Mouse (Mus musculus): Measurements from ENCODE around the gene Plekhg6.

Plekhg6 gene

DNA sequence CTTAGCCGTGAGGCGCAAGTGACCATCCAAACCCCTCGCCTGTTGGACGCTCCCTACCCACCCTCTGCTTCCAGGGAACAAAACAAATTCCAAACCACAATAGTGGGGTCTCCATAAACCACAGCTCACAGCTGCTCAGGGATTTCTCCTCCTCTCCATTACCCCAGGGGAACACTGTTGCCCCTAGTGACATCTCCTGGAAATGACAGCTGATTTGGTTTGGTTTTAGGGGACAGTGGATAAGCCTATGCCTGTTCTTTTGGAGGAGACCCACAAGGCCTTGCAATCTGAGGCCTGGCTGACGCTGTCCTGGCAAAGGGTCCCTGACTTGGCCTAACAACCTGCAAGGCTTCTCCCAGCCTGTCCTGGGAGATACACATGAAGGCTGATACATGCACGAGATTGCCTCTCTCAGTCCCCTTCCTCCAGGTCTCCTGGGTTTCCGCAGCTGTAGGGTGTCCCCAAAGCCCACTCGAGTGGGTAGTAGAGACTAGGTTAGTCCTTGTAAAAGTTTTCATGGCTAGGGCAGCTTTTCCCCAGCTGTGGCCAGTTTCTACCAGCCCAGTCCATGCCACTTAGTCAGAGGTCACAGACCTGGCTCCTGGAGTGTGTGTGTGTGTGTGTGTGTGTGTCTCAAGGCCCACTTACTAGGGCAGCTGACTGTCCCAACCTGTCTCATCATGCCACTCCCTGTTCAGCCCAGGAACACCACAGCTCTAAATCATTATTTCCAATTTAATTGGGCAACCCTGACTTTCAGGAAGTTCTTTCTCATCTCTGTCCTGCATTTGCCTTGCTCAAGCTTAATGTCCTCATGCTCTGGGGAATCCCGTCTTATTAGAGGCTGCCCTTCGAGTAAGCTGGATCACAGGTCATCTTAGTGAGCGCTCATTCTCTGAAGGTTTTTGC, 4.7 kb upstream of the Plekhg6 start:
- DNase-seq (ENCODE audit: low spot score): no peak

DNA sequence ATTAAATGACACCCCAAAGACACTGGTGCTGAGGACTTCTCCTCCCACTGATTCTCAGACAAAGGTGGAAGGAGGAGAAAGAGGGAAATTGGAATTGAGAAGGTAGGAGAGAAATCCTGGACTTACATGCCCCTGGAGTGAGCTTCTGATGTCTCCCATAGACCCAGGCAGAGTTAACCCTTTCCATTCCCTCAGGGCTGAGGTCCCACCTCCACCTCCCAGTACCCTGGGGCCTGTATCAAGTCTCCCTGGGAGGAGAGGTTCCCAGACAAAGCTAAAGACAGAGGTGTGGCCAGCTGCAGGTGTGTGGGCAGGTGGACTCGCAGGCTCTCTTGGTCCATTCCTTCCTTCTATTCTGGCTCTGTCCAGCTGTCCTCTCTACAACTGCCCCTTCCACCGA, 1.4 kb upstream of the Plekhg6 start:
- DNase-seq (ENCODE audit: low spot score): no peak

DNA sequence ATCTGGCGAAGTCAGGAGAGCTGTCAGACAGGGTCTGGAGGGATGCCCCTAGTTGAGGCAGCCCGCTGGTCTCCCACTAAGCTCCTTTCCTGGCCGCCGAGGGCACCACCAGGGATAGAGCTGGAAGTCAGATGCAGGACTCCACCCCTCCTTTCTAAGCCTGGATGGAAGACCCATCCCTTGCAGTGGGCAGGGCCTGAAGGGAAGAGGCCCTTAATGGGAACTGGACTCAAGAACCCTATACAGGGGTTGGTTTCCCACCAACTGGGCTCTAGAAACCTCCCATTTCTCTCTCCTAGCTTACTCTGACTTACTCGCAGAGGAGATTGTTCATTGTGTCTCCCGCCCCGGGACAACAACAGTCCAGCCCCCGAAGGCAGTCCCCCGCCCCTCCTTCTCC, 812 bp downstream of the Plekhg6 start:
- no peak for DNase-seq (ENCODE audit: low spot score)

DNA sequence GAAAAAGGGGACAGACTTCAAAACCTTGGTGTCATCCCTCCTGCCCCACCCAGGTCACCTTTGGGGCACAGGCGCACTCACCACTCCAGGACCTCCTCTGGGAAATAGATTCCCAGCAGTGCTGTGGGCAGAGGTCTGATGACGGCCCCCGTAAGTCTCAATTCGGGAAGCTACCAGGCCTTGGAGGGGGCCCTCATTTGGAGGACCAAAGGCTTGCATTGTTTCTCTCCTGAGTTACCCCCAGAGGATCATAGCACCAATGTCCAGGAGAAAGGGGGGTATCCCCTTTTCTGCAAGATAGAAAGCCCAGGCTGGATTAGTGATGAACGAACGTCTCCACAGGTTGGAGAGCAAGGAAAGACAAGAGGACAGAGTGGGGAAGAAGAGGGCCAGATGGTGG, 2.0 kb downstream of the Plekhg6 start:
- no peak for DNase-seq (ENCODE audit: low spot score)

DNA sequence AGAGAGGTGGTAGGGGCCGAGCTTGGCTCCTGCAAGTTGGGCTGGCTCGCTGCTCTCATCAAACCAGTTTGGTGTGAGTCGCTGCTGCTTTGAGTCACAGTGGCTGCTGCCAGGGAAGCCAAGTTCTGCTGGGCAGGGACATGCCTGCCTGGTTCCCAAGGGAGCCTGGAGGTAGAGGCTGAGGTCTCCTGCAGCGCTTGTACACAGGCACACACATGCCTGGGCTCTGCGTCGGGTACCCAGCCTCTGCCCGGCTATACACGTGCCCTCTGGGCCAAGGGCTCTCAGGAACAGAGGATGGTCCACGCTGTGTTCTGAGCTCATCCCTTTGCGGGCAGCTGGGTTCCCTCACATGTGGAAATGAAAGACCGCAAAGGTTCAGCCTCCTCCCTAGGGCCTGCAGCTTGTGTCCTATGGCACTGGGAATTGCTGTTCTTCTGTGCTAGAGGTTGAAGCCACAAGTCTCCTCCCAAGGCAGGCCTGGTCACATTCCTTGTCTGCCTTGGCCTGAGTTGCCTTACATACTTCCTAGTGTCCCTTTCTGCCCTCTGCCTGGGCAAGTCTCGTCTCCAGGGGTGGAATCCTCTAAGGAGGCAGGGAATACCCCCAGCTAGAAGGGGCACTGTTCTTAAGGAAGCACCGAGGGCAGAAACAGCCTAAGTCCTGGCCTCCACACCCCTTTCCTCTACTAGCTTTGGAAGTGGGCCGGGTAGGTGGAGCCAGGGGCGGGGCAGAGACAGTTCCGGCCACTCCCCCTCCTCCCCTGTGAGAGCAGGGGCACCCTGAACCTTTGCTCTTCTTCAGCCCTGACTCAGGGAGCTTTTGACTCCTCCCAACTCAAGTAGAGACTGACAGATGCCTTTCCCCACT, 2.8 kb downstream of the Plekhg6 start:
- DNase-seq (ENCODE audit: low spot score): no peak

DNA sequence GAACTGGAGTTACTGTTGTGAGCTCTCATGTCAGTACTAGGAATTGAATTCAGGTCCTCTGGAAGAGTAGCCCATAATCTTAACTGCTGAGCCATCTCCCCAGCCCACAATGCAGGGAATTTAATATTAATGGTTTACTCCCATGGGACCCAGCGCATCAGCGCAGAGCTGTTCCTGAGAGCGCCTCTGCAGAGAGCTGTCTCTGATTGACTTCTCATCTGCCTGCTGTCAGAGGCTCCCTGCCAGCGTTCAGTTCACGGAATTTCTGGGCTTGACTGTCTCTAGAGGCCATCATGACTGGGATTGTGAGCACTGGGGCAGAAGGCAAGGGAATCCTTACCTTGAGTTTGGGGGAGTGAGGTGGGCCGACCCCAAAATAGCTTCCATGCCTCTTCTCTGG, 3.6 kb downstream of the Plekhg6 start:
- DNase-seq (ENCODE audit: low spot score): no peak

DNA sequence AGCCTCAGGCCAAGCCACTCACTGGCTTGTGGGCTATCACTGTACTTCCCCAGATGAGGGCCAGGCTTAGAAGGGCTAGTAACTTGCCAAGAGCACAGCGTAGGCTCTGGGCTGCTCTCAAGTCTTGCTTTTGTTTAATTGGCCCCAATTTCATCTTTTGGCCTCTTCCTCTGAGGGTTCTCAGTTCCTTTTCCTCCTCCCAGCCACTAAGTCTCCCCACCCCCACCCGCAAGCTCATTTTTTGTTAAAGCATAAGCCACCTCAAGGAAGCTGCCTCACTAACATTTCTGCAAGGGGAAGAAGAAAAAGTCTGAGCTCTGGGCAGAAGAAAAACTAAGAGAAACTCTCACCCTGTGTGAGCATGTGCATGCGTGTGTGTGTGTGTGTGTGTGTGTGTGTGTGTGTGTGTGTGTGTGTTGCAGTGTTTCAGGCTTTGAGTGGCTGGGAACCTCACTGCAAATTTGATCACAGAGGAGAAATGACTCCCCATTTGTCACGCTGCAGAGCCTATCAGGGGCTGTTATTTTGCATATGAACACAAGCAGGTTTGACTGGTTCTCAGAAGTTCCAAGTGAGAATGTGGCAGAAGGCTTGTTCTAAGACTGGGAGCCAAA, 12.7 kb downstream of the Plekhg6 start:
- DNase-seq (ENCODE audit: low spot score): no peak

DNA sequence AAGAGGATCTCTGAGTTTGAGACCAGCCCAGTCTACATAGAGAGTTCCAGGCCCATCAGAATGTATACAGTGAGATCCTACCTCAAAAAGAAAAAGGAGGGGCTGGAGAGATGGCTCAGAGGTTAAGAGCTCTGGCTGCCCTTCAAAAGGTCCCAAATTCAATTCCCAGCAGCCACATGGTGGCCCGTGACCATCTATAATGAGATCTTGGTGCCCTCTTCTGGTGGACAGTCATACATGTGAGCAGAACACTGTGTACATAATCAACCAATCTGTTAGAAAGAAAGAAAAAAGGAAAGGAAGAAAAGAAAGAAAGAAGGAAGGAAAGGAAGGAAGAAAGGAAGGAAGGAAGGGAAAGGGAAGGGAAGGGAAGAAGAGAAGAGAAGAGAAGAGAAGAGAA, 14.5 kb downstream of the Plekhg6 start:
- DNase-seq (ENCODE audit: low spot score): no peak

DNA sequence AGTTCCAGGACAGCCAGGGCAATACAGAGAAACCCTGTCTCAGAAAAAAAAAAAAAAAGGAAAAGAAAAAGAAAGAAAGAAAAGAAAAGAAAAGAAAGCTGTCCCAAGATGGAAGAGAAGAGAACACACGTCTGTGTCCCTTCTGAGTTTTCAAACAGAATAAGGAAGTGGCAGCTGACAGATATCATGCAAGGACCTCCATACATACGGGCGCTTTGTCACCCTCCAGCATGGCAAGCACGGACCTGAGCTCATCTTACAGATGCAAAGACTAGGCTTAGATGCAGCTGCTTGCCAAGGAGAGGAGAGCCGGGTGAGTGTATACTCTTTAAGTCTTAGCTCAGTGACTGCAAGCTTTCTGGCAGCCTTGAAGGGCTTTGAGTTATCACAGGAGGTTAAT, 15.1 kb downstream of the Plekhg6 start:
- no peak for DNase-seq (ENCODE audit: low spot score)

DNA sequence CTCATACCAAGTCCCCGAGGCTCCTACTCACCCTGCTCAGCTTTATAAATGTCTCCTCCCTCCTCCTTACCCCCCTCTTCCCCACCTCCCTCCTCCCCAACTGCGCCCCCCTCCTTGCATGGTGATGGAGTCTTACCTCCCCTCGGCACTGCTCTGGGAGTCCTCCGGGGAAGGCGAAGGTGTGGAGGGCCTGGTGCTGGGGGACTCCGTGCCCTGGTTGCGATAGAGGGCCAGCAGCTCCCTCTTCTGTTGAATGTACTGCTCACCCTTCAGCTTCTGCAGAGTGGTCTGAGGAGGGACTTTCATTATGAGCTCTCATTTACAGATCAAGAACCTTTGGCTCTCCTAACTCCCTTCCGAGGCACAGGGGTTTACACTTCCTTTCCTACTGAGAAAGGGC, 16.1 kb downstream of the Plekhg6 start:
- DNase-seq (ENCODE audit: low spot score): no peak

DNA sequence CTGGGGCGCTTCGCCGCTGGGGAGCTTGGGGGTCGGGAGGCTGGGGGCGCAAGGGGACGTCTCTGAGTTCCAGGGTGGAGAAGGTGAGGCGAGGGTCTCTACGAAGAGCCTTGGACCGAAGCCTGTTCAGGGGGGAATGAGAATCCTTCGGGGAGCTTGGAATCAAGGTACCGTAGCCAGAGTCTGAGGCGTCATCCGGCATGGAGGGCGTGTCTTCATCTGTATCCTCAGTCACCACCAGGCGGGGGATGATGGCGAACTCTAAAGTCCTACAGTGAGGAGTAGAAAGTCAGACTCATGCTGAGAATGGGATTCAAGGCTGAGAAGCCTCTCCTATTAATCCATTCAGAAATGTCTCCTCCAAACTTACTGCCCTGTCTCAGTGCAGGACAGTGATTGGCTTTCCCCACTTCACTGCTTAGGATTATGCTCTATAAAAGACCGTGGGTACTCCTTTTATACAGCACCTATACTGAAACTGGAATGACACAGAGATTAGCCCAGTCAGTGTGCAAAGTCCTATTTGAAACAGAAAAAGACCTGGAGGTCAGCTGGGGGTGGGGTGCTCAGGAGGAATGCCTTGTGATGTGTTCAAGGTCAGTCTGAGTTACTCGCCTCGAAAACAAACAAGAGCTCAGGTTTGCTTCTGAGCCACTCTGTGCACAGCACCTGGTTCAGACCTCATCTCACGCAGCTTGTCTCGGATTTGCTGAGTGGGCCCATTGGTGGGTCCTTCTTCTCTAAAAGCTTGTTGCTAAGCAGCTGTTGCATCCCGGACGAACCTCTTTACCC, 16.9 kb downstream of the Plekhg6 start:
- DNase-seq (ENCODE audit: low spot score): no peak

DNA sequence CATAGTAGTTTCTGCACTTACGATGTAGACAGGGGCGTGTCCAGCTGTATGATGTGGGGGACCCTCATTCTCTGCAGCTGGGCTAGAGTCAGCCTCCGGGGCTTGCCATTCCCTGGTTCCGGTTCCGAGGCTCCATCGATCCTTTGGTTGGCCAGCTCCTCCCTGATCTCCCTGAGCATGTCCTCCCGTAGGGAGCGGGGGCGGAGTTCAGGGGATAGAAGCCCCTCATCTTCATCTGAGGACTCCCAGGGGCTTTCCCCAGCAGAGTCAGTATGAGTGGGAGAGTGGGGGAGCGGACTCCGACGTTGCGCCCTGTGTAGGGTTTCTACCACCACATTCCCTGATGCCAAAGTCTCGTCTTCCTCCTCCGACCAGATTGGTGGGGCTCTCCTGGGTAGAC, 17.6 kb downstream of the Plekhg6 start:
- no peak for DNase-seq (ENCODE audit: low spot score)

DNA sequence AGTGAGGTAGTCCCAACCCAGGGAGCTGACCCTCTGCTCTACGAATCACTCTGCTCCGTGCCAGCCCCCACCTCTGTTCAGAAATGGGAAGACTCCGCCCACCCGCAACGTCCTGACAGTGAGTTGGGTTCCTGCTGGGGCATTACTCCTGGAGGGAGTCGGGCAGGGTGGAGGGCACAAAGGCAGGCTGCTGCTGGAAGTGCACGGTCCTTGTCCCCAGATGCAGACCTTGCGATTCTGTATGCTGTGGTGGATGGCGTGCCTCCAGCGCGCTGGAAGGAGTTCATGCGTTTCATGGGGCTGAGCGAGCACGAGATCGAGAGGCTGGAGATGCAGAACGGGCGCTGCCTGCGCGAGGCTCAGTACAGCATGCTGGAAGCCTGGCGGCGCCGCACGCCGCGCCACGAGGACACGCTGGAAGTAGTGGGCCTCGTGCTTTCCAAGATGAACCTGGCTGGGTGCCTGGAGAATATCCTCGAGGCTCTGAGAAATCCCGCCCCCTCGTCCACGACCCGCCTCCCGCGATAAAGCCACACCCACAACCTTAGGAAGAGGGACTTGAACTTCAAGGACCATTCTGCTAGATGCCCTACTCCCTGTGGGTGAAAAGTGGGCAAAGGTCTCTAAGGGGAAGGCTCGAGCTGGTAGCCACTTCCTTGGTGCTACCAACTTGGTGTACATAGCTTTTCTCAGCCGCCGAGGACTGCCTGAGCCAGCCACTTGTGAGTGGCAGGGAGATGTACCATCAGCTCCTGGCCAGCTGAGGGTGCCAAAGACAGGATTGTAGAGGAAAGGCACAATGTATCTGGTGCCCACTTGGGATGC, 18.9 kb downstream of the Plekhg6 start:
- DNase-seq (ENCODE audit: low spot score): no peak

DNA sequence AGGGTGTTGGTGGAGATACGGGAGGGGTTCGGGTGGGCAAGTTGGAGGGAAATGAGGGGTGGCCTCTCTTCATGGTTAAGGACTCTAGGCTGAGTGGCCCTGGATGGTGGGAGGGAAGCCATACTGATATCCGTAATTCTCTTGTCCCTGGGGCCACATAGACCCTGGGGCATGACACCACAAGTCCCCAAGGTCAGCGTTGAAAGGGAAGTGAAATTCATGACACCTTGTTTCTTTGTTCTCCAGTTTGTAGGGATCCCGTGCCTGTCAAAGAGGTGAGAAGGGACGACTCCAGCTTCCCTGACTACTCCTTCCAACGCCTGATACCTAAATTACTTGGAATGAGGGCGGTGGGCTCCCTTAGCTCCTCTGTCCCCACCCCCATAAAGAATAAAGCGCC, 19.7 kb downstream of the Plekhg6 start:
- DNase-seq (ENCODE audit: low spot score): no peak

DNA sequence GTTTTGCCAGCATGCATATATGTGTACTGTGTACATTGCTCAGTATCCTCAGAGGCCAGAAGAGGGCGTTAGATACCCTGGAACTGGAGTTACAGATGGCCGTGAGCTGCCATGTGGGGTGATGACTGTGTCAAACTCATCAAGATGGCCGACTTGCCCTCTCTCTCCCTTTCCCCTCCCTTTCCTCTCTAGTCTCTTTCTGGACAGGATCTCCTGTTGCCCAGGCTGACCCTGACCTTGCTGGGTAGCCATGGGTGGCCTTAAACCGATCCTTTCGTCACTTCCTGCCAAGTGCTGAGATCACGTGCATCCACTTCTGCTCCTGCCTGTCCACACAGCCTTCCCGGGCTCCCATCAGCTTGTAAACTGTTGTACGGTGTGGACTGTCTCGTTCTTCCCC, 20.6 kb downstream of the Plekhg6 start:
- DNase-seq (ENCODE audit: low spot score): no peak

DNA sequence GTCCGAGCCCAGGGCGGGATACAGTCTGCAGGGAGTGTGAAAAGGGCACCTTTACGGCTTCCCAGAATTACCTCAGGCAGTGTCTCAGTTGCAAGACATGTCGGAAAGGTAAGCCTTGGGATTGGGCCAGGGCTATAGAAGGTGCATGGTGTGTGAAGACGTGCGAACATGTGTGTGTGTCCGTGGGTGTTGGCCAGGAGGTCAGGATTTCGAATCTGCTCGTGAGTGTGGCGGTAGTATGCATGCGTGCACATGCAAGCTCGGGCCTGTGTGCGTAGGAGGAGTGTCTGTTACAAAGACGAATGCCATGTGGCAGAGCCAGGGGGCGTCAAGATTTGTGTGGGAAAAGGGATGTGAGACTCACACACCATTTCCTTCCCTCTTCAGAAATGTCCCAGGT, 23.3 kb downstream of the Plekhg6 start:
- no peak for DNase-seq (ENCODE audit: low spot score)

DNA sequence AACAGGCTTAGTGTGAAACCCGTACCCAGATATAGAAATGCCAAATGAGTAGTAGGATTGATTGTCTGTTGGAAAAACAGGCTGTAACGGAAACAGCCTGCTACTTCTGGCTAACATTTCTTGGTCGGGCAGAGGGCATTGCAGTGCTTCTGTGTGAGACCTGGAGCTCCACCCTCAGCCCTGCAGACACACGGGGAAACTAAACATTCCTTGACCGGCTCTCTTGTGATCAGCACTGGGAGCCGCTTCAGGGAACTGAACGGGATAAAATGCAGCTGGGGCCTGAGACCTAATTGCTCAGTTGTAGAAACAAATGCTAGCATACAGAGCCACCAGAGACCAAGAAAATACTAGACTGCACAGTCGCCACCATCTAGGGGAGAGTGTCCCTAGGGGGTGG, 24.3 kb downstream of the Plekhg6 start:
- DNase-seq (ENCODE audit: low spot score): no peak

DNA sequence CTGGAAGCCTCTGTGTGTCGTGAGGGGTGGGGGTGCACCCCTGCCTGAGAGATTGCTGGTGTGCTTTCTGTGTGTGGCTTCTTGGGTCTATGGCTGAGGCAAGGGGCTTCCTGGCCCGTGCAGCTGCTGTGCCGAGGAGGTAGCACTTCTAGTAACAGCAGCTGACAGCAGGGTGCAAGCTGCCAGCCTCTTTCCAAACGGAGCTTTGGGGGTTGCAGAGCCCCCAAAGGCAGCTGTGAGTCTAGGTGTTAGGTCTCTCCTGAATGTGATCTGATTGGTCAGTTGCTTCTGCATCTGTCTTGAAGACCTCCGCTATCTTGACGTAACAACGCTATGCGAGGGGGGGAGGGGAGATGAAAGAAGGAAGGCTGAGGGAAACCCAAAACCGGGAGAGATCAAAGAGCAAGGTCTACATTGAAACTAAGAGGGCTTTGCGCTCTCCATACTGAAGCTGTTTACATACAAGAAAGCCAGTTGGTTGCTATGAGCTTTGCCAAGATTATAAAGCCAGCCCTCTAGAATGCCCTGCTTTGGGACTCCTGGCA, 25.3 kb downstream of the Plekhg6 start:
- no peak for DNase-seq (ENCODE audit: low spot score)

DNA sequence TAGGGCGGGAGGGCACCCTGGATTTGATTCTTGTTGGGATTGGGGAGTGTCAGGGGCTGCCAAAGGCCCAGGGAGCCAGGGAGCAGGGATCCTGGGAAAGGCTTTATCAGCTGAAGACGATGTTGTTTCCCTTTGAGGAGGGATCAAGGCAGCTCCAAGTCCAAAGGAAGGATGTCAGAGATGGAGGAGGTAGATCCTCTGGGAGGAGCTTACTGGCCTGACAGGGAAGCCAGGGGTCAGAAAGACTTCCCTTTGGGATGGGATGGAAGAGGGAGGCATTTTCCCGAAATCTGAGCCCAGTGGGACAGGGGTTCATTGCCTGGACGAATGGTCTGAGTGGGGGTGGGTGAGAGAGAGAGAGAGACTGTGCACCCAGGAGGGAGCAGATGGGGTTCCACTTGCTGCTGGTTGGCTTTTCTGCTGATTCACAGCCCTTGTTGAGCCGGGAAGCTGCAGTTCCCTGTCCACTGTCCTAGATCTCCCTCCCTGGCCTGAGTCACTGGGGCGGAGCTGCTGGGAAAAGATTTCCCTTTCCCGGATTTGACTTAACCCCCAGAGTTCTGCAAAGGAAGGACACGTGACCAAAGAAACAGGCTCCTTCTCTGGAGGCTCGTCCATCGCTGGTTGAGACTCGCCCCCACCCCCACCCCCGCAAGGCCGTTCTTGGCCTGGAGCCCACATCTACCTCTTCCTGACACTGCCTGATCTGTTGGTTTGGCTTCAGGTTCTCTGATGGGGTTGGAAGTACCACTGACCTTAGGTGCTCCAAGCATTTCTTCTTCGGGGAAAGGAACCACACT, 26.0 kb downstream of the Plekhg6 start:
- no peak for DNase-seq (ENCODE audit: low spot score)

DNA sequence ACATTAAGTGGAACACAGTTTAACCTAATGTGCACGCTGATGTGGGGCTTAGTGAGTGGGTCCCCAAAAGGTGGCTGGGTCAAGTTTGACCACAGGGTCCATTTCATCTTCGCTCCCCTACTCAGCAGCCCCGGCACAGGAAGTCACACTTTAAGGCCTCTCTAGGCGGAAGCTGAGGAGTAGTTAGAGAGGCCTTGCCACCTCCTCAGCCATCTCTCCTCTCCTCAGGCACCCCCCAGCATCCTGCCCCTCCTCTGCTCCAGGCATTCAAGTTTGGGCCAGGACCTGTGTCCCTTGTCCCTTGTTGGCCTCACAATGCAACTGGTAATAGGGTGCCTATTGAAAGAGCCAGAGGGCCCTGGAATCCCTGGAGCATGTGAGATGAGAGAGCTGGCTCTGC, 26.9 kb downstream of the Plekhg6 start:
- no peak for DNase-seq (ENCODE audit: low spot score)

All from left cerebral cortex, adult 11 months (tissue).